Mouse (Mus musculus): ENCODE results near the gene Phf10. TPM values are rescaled to one million over a fixed set of nuclear protein-coding genes. Genes with fewer than 3 reads are reported as not detected.
"Not testable (repeated sequence)": the region's sequence is repeated elsewhere in the genome, so short reads cannot be mapped to it uniquely, and the experiment has no call there.

Phf10 gene
- polyA plus RNA-seq, 1 experiment from 2014 or later = 18.7 TPM

DNA sequence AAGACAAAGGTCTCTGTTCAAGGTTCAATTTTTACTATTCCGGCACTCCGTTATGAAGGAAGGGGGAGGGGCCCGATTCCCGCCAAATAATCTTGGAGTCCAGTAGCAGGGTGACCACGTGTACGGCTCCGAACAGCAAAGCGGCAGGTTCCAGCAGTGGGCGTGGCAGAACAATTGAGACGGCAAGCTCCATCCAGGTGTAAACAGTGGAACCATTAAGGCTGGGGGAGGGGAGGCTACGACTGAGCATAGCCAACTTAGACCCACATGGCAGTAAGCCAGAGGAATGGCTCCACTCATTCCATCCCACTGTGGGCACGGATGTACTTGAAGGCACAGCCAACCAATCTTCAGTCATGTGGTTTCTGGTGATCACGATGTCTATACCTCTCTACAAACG is 25.8 kb downstream of the Phf10 start:
- H3K4me1 ChIP-seq; H3K27me3 ChIP-seq (replicated peaks); H3K4me3 ChIP-seq; H3K9me3 ChIP-seq; H3K27ac ChIP-seq; H3K36me3 ChIP-seq; H3K4me2 ChIP-seq (replicated peaks); H3K9ac ChIP-seq; ATAC-seq (ENCODE audit: low FRiP score, low read depth): not testable (repeated sequence)
- 86% methylated on average over 14 of the region's 14 CpGs for WGBS

DNA sequence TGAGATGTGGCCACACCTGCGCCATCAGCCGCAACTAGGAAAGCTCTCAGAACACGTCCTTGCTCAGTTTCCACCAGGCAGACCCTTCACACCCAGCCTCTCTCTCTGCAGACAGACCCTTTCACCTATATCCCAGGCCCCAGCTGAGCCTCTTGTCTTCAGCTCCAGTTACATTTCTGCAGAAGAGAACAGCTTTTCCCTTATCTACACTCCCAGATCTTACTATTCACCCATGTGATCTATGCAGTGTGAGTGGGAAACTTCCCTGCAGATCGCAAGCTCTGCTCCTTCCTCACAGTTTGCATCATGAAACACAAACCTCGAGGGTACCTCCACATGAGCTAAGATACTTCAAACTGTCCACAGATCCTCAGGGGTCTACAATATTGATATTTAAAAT is 29.6 kb downstream of the Phf10 start:
- Histone ChIP-seq H3K27ac (no peak overlapping the region), H3K9me3 (no peaks in the 10 kb centered on the region), H3K36me3 (no peaks in the 10 kb centered on the region), H3K27me3 (replicated peaks) (no peaks in the 10 kb centered on the region; the same call in 1 of the 2 replicates), H3K4me1 (no peaks in the 10 kb centered on the region), H3K4me3 (no peak overlapping the region), H3K9ac (no peak overlapping the region), H3K4me2 (replicated peaks) (no peak overlapping the region)
- WGBS = 89% methylated on average over 5 of the region's 5 CpGs
- no peak for ATAC-seq (ENCODE audit: low FRiP score, low read depth)

DNA sequence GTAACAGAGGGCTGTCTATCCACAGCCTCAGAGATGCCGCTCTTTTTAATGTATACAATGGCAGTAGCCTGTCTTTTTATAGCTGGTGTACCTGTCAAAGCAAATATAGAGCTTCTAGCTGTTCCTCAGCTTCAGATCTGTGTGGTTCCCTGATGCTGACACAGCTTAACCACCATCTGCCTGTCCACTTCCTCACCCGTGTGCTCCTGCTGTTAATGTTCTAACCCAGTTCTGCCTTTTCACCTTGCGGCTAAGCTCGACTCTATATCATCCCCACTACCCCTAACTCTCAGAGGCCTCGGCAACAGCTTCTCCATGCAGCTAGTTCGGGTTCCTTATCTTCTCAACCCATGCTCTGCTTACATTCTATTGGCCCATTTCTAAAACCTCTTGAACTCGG is 30.4 kb downstream of the Phf10 start:
- H3K27me3 ChIP-seq (replicated peaks) = no peaks in the 10 kb centered on the region; the same call in 1 of the 2 replicates
- no peak overlapping the region for H3K4me3 ChIP-seq
- H3K4me1 ChIP-seq = no peaks in the 10 kb centered on the region
- H3K36me3 ChIP-seq = no peaks in the 10 kb centered on the region
- no peak overlapping the region for H3K27ac ChIP-seq
- ATAC-seq (ENCODE audit: low FRiP score, low read depth) = no peak
- no peaks in the 10 kb centered on the region for H3K9me3 ChIP-seq
- no peak overlapping the region for H3K4me2 ChIP-seq (replicated peaks)
- no peak overlapping the region for H3K9ac ChIP-seq
- WGBS = 88% methylated on average over 7 of the region's 7 CpGs

DNA sequence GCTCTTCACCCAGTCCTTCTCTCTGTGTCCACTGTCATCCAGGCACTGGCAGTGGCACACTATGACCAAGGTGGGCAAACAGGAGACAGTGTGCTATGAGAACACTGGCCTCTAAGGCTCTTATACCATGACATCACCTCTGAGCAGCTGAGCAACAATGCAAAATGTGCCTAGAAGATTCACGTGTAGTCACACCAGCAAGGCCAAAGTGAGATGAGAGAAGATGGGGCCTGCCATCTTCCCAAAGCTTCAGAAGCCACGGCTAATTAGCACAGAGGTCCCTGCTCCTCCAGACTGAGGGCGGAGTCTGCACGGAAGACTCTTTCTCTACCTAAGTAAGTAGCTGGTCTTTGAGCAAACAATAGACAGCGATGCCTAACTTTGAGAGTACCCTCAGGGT is 32.4 kb downstream of the Phf10 start:
- Histone ChIP-seq H3K27ac (no peak overlapping the region), H3K4me3 (no peak overlapping the region), H3K4me1 (no peaks in the 10 kb centered on the region), H3K9ac (no peak overlapping the region), H3K36me3 (no peaks in the 10 kb centered on the region), H3K4me2 (replicated peaks) (no peak overlapping the region), H3K9me3 (no peaks in the 10 kb centered on the region), H3K27me3 (replicated peaks) (no peaks in the 10 kb centered on the region; the same call in 1 of the 2 replicates)
- no peak for ATAC-seq (ENCODE audit: low FRiP score, low read depth)
- WGBS = 80% methylated on average over 5 of the region's 5 CpGs

DNA sequence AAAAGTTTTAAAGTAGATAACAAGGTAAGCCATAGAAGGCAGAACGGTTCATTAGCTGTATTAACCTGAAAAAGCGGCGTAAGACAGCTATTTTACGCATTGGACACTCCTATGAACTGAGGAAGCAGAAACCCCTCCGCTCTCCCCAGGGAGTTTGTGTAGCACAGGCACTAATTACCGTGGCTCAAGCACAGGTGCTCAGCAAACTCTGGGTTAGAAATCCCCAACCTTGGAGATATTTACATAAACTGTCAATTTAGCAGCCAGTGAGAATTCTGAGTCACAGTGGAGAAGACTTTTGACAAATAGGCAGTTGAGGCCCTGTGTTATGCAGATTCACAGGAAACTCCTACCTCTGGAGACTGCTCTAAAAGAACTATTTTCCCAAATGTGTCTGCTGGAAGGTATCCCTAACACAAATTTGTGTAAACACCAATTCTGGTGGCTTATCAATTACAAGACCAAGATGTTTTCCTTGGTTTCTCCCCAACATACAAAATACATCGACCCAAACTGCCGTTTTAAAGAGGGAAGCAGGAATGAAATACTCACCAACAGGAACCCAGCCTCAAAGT is 33.3 kb downstream of the Phf10 start:
- WGBS = 83% methylated on average over 8 of the region's 8 CpGs
- Histone ChIP-seq H3K4me1 (no peaks in the 10 kb centered on the region), H3K36me3 (no peaks in the 10 kb centered on the region)

DNA sequence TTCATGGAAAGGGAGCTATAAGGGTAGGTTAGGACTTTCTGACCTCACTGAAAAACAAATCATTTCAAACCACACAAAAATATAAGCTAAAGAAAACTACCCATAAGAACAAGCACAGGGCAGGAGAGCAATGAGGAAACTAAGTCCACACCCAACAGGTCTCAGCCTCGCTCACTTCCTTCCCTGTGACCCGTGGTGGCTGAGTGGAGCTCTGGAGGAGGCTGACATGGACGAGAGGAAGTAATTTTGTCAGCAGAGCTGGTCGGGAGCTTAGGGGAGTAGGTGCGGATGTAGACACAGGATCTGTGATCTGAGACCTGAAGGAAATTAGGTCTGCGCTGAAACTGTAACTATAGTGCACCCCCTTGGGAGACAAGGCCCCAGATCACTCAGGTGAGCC is 39.5 kb downstream of the Phf10 start:
- no peak for ATAC-seq (ENCODE audit: low FRiP score, low read depth)
- Histone ChIP-seq H3K27ac (no peak overlapping the region), H3K4me1 (no peaks in the 10 kb centered on the region), H3K9me3 (no peaks in the 10 kb centered on the region), H3K27me3 (replicated peaks) (no peaks in the 10 kb centered on the region), H3K36me3 (no peaks in the 10 kb centered on the region), H3K4me3 (no peak overlapping the region), H3K4me2 (replicated peaks) (no peak overlapping the region), H3K9ac (no peak overlapping the region)
- WGBS = 67% methylated on average over 6 of the region's 6 CpGs

More for the DNA sequence above, 33.3 kb downstream of the Phf10 start:
- Histone ChIP-seq H3K4me2 (replicated peaks) (no peak overlapping the region), H3K9ac (no peak overlapping the region), H3K27me3 (replicated peaks) (no peaks in the 10 kb centered on the region; the same call in 1 of the 2 replicates), H3K27ac (no peak overlapping the region), H3K4me3 (no peak overlapping the region), H3K9me3 (no peaks in the 10 kb centered on the region)
- ATAC-seq (ENCODE audit: low FRiP score, low read depth) = no peak

DNA sequence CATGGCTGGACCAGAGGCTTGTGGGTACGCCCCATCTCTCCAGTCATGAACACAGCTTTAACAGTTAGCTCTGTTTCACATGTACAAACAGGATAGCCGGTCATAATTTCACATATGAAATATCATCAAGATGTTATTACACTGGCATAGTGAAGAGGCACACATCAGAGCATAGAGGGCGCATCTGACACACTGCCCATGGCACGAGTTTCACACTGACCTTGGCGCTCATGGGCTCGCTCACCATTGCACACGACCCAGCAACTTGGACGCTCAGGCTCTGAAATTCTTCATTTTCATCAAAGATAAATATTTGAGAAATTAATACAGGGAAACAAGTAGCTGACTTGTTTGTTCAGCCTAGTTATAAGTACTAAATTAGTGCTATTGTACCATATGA is 43.2 kb downstream of the Phf10 start:
- Histone ChIP-seq H3K9ac (no peak overlapping the region), H3K36me3 (no peaks in the 10 kb centered on the region), H3K27me3 (replicated peaks) (no peaks in the 10 kb centered on the region), H3K4me3 (no peak overlapping the region), H3K9me3 (no peaks in the 10 kb centered on the region), H3K4me2 (replicated peaks) (no peak overlapping the region), H3K27ac (no peak overlapping the region), H3K4me1 (no peaks in the 10 kb centered on the region)
- no peak for ATAC-seq (ENCODE audit: low FRiP score, low read depth)
- WGBS = 92% methylated on average over 8 of the region's 8 CpGs

DNA sequence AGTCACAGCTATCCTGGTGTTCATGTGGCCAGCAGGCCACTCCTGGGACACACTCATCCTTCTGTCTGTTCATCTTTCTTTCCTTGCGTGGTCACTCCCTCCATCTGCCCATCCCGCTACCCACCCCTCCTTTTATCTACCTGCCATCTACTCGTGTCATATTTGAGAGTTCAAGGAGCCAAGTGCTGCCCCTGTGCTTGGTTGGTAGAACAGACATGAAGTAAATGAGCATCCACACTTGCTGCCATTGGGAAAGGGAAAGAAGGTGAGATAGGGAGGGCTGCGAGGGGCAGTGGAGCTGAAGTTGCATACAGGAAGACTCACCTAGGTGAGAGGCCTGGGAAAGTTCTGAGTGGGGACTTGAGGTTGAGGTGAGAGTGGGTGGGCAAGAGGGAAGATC is 46.7 kb downstream of the Phf10 start:
- no peak for ATAC-seq (ENCODE audit: low FRiP score, low read depth)
- no peaks in the 10 kb centered on the region for H3K9me3 ChIP-seq
- H3K27me3 ChIP-seq (replicated peaks) = no peaks in the 10 kb centered on the region
- no peak overlapping the region for H3K27ac ChIP-seq
- no peaks in the 10 kb centered on the region for H3K36me3 ChIP-seq
- H3K4me2 ChIP-seq (replicated peaks) = no peak overlapping the region
- no peak overlapping the region for H3K9ac ChIP-seq
- no peaks in the 10 kb centered on the region for H3K4me1 ChIP-seq
- 87% methylated on average over 4 of the region's 4 CpGs for WGBS
- H3K4me3 ChIP-seq = no peak overlapping the region

DNA sequence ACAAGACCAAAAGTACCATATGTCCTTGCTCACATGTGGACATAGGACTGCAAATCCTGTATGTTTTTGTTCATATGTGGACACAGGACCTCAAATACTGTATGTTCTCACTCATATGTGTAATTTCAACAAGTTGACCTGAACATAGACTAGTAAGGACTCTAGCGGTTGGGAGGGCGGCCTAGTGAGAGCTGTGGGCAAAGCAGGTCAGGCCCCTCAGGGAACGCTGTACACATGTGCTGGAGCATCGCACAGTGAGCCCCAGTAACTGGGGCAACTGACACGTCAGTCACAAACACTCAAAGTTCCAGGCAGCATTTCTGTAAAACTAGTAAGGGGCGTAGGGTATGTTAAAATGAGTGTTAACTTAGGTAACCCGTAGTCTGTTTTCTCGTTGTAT is 48.1 kb downstream of the Phf10 start:
- Histone ChIP-seq H3K9ac (no peak overlapping the region), H3K4me1 (no peaks in the 10 kb centered on the region), H3K4me3 (no peak overlapping the region), H3K4me2 (replicated peaks) (no peak overlapping the region), H3K27me3 (replicated peaks) (no peaks in the 10 kb centered on the region), H3K27ac (no peak overlapping the region), H3K9me3 (no peaks in the 10 kb centered on the region), H3K36me3 (no peaks in the 10 kb centered on the region)
- no peak for ATAC-seq (ENCODE audit: low FRiP score, low read depth)
- WGBS = 88% methylated on average over 8 of the region's 8 CpGs

DNA sequence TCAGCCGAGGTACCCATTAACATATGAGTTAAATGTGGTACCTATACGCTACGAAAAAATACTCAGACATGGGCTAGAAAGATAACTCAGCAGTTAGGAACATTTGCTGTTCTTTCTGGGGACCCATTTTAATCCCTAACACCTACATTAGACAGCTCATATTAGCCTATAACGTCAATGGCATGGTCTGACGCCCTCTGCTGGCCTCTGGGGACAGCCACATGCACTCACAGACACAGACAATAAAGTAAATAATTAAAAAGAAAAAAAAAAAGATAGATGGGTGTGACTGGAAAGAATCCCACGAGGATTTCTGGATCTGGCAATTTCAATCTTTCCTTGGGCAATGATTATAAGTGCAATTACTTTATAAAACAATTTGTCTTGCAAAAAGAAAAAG is 48.7 kb downstream of the Phf10 start:
- 49% methylated on average over 6 of the region's 6 CpGs for WGBS
- H3K36me3 ChIP-seq = no peaks in the 10 kb centered on the region

DNA sequence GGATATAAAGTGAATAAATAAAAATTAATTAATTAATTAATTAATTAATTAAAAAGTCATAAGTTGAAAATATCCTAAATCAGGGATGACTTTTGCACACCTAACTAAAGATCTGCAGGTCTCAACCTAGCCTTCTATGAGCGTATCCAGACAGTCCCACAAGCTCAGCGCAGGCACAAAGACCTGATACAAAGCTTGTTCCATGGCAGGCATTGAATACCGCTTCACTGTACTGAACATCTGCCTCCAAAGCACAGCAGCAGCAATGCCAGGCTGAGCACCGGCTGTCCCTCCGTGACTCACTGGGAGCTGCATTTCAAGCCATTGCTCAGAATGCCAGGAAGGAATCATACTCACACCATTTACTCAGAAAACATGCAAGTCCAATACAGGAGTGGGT is 50.3 kb downstream of the Phf10 start:
- no peaks in the 10 kb centered on the region for H3K36me3 ChIP-seq
- H3K9me3 ChIP-seq = no peaks in the 10 kb centered on the region
- no peak overlapping the region for H3K4me3 ChIP-seq
- no peak overlapping the region for H3K9ac ChIP-seq
- no peaks in the 10 kb centered on the region for H3K27me3 ChIP-seq (replicated peaks)
- H3K27ac ChIP-seq = no peak overlapping the region
- no peak for ATAC-seq (ENCODE audit: low FRiP score, low read depth)
- 92% methylated on average over 5 of the region's 5 CpGs for WGBS
- no peak overlapping the region for H3K4me2 ChIP-seq (replicated peaks)
- no peaks in the 10 kb centered on the region for H3K4me1 ChIP-seq

More for the DNA sequence above, 48.7 kb downstream of the Phf10 start:
- H3K27ac ChIP-seq = no peak overlapping the region
- H3K9me3 ChIP-seq = no peaks in the 10 kb centered on the region
- H3K4me3 ChIP-seq = no peak overlapping the region
- no peaks in the 10 kb centered on the region for H3K27me3 ChIP-seq (replicated peaks)
- ATAC-seq (ENCODE audit: low FRiP score, low read depth) = no peak
- H3K4me1 ChIP-seq = no peaks in the 10 kb centered on the region
- no peak overlapping the region for H3K9ac ChIP-seq
- no peak overlapping the region for H3K4me2 ChIP-seq (replicated peaks)

DNA sequence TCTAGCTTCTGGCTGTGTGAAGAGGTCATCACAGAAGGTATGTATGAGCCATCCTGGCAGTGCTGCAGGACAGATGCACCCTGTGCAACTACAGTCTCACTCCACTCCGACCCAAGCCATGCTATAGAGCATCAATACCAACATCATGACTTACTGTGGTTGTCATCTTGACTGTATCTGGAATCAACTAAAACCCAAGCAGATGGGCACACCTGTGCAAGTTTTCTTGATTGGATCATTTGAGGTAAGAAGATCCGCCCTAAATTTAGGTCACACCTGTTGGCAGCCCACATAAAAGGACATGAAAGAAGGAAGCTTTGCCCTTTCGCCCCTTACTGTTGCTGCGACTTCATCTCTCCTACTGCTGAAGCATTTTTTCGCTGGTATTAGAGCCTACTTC is 51.7 kb downstream of the Phf10 start:
- Histone ChIP-seq H3K27ac (no peak overlapping the region), H3K4me3 (no peak overlapping the region), H3K27me3 (replicated peaks) (no peaks in the 10 kb centered on the region), H3K36me3 (no peaks in the 10 kb centered on the region), H3K4me2 (replicated peaks) (no peak overlapping the region), H3K4me1 (no peaks in the 10 kb centered on the region), H3K9ac (no peak overlapping the region), H3K9me3 (no peaks in the 10 kb centered on the region)
- no peak for ATAC-seq (ENCODE audit: low FRiP score, low read depth)
- 86% methylated on average over 5 of the region's 5 CpGs for WGBS

DNA sequence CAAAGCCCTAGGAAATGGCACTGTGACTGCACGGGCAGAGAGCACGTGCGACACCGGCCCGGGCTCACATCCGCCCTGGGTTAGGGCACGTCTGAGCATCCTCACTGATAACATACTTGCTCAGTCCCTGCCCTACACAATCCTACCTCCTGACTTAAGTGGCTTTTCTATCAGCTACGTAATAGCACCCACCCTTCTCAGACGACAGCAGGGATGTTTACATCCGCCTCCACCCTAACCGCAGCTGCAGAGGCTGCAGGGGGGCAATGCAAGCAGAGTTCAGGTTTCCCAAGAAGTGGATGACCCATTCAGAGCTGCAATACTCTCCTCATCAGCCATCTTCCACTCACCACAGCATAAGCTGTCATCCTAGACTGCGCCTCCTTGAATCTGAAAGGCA is 53.9 kb downstream of the Phf10 start:
- Histone ChIP-seq H3K4me1 (no peaks in the 10 kb centered on the region), H3K36me3 (no peaks in the 10 kb centered on the region), H3K27ac (no peak overlapping the region), H3K9me3 (no peaks in the 10 kb centered on the region), H3K4me2 (replicated peaks) (no peak overlapping the region), H3K27me3 (replicated peaks) (no peaks in the 10 kb centered on the region), H3K4me3 (no peak overlapping the region), H3K9ac (no peak overlapping the region)
- 78% methylated on average over 12 of the region's 12 CpGs for WGBS
- ATAC-seq (ENCODE audit: low FRiP score, low read depth) = no peak
